In the genomic region with DNA sequence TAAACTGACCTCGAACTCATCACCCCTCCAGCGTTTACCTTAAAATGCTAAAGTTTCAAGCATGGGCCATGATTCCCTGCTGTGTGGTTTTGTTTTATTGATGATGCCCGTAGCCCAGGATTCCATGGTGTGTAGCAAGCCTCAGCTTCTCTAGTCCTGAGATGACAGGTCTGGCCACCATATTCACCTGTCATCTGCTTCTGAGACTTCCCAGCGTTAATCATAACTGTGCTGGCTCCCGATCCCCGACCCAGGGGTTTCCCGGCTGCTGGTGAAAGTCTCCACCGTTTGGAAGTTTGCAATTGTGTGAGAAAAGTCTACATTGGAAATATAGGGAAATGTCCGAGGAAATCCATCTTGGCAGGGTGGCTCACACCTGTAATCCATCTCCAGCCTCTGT, we compare ENCODE assay signal across 9 mouse cellular contexts. TPM values are rescaled to one million over a fixed set of nuclear protein-coding genes. Genes with fewer than 3 reads are reported as not detected.
DNase-seq lines count a peak whose midpoint lies in the region; ATAC-seq and TF ChIP-seq lines count a peak whose summit lies in the region.
"Had no signal": no experiment of that assay in that cellular context is flagged by ENCODE, and none has a peak within 500 bp of the region (broad histone marks: within the 10 kb centered on the region; RNA-seq: fewer than 3 reads in every experiment).

No protein-coding gene starts in this region.

- WGBS in cerebellum, adult 2 months: 57% methylated on average over 9 of the region's 9 CpGs
- 70% methylated on average over 9 of the region's 9 CpGs for WGBS in limb, embryonic 13.5 days
- WGBS in stomach, embryonic 15.5 days: 69% methylated on average over 9 of the region's 9 CpGs

- H3K36me3 ChIP-seq in megakaryocyte, embryonic 14.5 days (replicated peaks; ENCODE audit: low read length): no peaks in the 10 kb centered on the region
- H3K36me3 ChIP-seq in limb, embryonic 13.5 days: 0 out of 2 replicates have a peak, but pooled peaks cover 4% of the 10 kb centered on the region
- H3K36me3 ChIP-seq in stomach, embryonic 15.5 days: no peaks in the 10 kb centered on the region

- no peak for ATAC-seq in cerebellum, adult (ENCODE audit: insufficient number of reproducible peaks, low FRiP score, low TSS enrichment)
- ATAC-seq in megakaryocyte, adult 5-6 weeks (ENCODE audit: poor library complexity, severe bottlenecking): no peak
- no peak for ATAC-seq in limb, embryonic 13.5 days (ENCODE audit: low FRiP score, low read depth)
- no peak for ATAC-seq in stomach, embryonic 15.5 days (ENCODE audit: insufficient read depth, low FRiP score, low read depth)

- peak overlapping the region; percentile 82; the same call in 1 of the 2 replicates for H3K9ac ChIP-seq in limb, embryonic 13.5 days
- H3K9ac ChIP-seq in stomach, embryonic 15.5 days: no peak overlapping the region

- DNase-seq in cerebellum, adult 2 months: no peak
- no peak for DNase-seq in cerebellum, adult 8-10 months
- no peak for DNase-seq in layer of hippocampus, adult 18-20 months (ENCODE audit: low spot score in 2 of 2)
- DNase-seq: adrenal gland, postnatal 14 days had no signal

- no peaks in the 10 kb centered on the region for H3K27me3 ChIP-seq in cerebellum, adult 2 months (ENCODE audit: control insufficient read depth, insufficient read depth, low read length)
- no peaks in the 10 kb centered on the region for H3K27me3 ChIP-seq in megakaryocyte, embryonic 14.5 days (replicated peaks)
- H3K27me3 ChIP-seq in limb, embryonic 13.5 days: no peaks in the 10 kb centered on the region
- H3K27me3 ChIP-seq in stomach, embryonic 15.5 days (replicated peaks): no peaks in the 10 kb centered on the region

- TF ChIP-seq POLR2A in cerebellum, adult 2 months (IDR thresholded peaks at IDR 0.05; ENCODE audit: borderline replicate concordance, insufficient read depth, low read length): no peak

- H3K4me3 ChIP-seq in cerebellum, adult 2 months (replicated peaks; ENCODE audit: insufficient read depth, low read depth, low read length): peak overlapping the region; percentile 83
- H3K4me3 ChIP-seq in megakaryocyte, embryonic 14.5 days (replicated peaks): peak overlapping the region; percentile 97
- peak overlapping the region; percentile 68 for H3K4me3 ChIP-seq in limb, embryonic 13.5 days
- H3K4me3 ChIP-seq in stomach, embryonic 15.5 days (replicated peaks): peak overlapping the region; percentile 71

- no peak for TF ChIP-seq CTCF in cerebellum, adult 2 months (IDR thresholded peaks at IDR 0.05; ENCODE audit: borderline replicate concordance, insufficient read depth, low read depth, low read length)

- H3K27ac ChIP-seq in cerebellum, adult 2 months (ENCODE audit: insufficient read depth, low read length): no peak overlapping the region
- H3K27ac ChIP-seq in limb, embryonic 13.5 days: no peak overlapping the region
- peak overlapping the region; percentile 84; the same call in 1 of the 2 replicates for H3K27ac ChIP-seq in stomach, embryonic 15.5 days

- H3K4me2 ChIP-seq in limb, embryonic 13.5 days (replicated peaks): peak overlapping the region; percentile 84
- peak overlapping the region; percentile 95 for H3K4me2 ChIP-seq in stomach, embryonic 15.5 days

- no peaks in the 10 kb centered on the region for H3K9me3 ChIP-seq in megakaryocyte, embryonic 14.5 days
- H3K9me3 ChIP-seq in limb, embryonic 13.5 days: no peaks in the 10 kb centered on the region
- H3K9me3 ChIP-seq in stomach, embryonic 15.5 days: no peaks in the 10 kb centered on the region

- H3K4me1 ChIP-seq in cerebellum, adult 2 months (ENCODE audit: control insufficient read depth, insufficient read depth, low read length): no peaks in the 10 kb centered on the region
- H3K4me1 ChIP-seq in megakaryocyte, embryonic 14.5 days: peaks cover 43% of the 10 kb centered on the region
- H3K4me1 ChIP-seq in limb, embryonic 13.5 days: peaks cover 6% of the 10 kb centered on the region; the same call in 1 of the 2 replicates
- H3K4me1 ChIP-seq in stomach, embryonic 15.5 days: no peaks in the 10 kb centered on the region

RNA-seq across cellular contexts. Expression of a gene that starts 0.8 kb away (rescaled TPM):
- 3.4 and 3.9 TPM in 2 replicates for polyA plus RNA-seq in cerebellum, adult 2 months (2012; rRNA removed)
- polyA plus RNA-seq in megakaryocyte, embryonic 14.5 days (2012; ENCODE audit: insufficient read depth, low replicate concordance): 2.4 TPM in 1 of 2 replicates, not detected in the other
- total RNA-seq in megakaryocyte, adult 5-6 weeks (2015): 0.71 and 2.9 TPM in 2 replicates
- 0.66 and 2.1 TPM in 2 replicates for total RNA-seq in megakaryocyte, adult 5-6 weeks (2017)
- polyA plus RNA-seq in limb, embryonic 13.5 days (2015; fragmentation: Nextera tagmentation; extraction: Ambion mirVana): 4.9 and 5.1 TPM in 2 replicates
- polyA plus RNA-seq in stomach, embryonic 15.5 days (2015; fragmentation: Nextera tagmentation; extraction: Ambion mirVana): 2.7 and 3.2 TPM in 2 replicates
- 1 to 10 TPM; 4.2 to 4.5 TPM for total RNA-seq in layer of hippocampus, adult 18-20 months (2021)

RNA-seq across cellular contexts. Expression of a gene that starts 10.8 kb away (rescaled TPM):
- 30.5 and 34.8 TPM in 2 replicates for polyA plus RNA-seq in cerebellum, adult 2 months (2012; rRNA removed)
- 0.19 TPM in 1 of 2 replicates, not detected in the other for polyA plus RNA-seq in megakaryocyte, embryonic 14.5 days (2012; ENCODE audit: insufficient read depth, low replicate concordance)
- total RNA-seq in megakaryocyte, adult 5-6 weeks (2015): not detected in 2 replicates
- 0.41 TPM in 1 of 2 replicates, not detected in the other for total RNA-seq in megakaryocyte, adult 5-6 weeks (2017)
- polyA plus RNA-seq in limb, embryonic 13.5 days (2015; fragmentation: Nextera tagmentation; extraction: Ambion mirVana): 0.32 and 0.36 TPM in 2 replicates
- 0.09 and 0.10 TPM in 2 replicates for polyA plus RNA-seq in stomach, embryonic 15.5 days (2015; fragmentation: Nextera tagmentation; extraction: Ambion mirVana)
- 10 to 100 TPM; 18.7 to 20.0 TPM for total RNA-seq in layer of hippocampus, adult 18-20 months (2021)

RNA-seq across cellular contexts. Expression of a gene that starts 13.6 kb away (rescaled TPM):
- 3.3 and 3.9 TPM in 2 replicates for polyA plus RNA-seq in cerebellum, adult 2 months (2012; rRNA removed)
- 2.8 TPM in 1 of 2 replicates, not detected in the other for polyA plus RNA-seq in megakaryocyte, embryonic 14.5 days (2012; ENCODE audit: insufficient read depth, low replicate concordance)
- total RNA-seq in megakaryocyte, adult 5-6 weeks (2015): 0.07 TPM in 1 of 2 replicates, not detected in the other
- total RNA-seq in megakaryocyte, adult 5-6 weeks (2017): not detected in 2 replicates
- 9.8 and 10.4 TPM in 2 replicates for polyA plus RNA-seq in limb, embryonic 13.5 days (2015; fragmentation: Nextera tagmentation; extraction: Ambion mirVana)
- 3.1 and 3.5 TPM in 2 replicates for polyA plus RNA-seq in stomach, embryonic 15.5 days (2015; fragmentation: Nextera tagmentation; extraction: Ambion mirVana)
- 1 to 10 TPM; 5.6 to 6.3 TPM for total RNA-seq in layer of hippocampus, adult 18-20 months (2021)

RNA-seq across cellular contexts. Expression of a gene that starts 21.9 kb away (rescaled TPM):
- polyA plus RNA-seq in cerebellum, adult 2 months (2012; rRNA removed): 797 and 866 TPM in 2 replicates
- polyA plus RNA-seq in megakaryocyte, embryonic 14.5 days (2012; ENCODE audit: insufficient read depth, low replicate concordance): 915 and 1,909 TPM in 2 replicates
- 261 and 270 TPM in 2 replicates for total RNA-seq in megakaryocyte, adult 5-6 weeks (2015)
- total RNA-seq in megakaryocyte, adult 5-6 weeks (2017): 123 and 132 TPM in 2 replicates
- polyA plus RNA-seq in limb, embryonic 13.5 days (2015; fragmentation: Nextera tagmentation; extraction: Ambion mirVana): 951 and 990 TPM in 2 replicates
- 880 and 948 TPM in 2 replicates for polyA plus RNA-seq in stomach, embryonic 15.5 days (2015; fragmentation: Nextera tagmentation; extraction: Ambion mirVana)
- 100 to 1,000 TPM; 479 to 483 TPM for total RNA-seq in layer of hippocampus, adult 18-20 months (2021)

RNA-seq across cellular contexts. Expression of a gene that starts 32.6 kb away (rescaled TPM):
- 29.4 and 32.4 TPM in 2 replicates for polyA plus RNA-seq in cerebellum, adult 2 months (2012; rRNA removed)
- polyA plus RNA-seq in megakaryocyte, embryonic 14.5 days (2012; ENCODE audit: insufficient read depth, low replicate concordance): 3.5 and 13.7 TPM in 2 replicates
- total RNA-seq in megakaryocyte, adult 5-6 weeks (2015): 34.7 and 39.4 TPM in 2 replicates
- total RNA-seq in megakaryocyte, adult 5-6 weeks (2017): 17.9 and 18.6 TPM in 2 replicates
- polyA plus RNA-seq in limb, embryonic 13.5 days (2015; fragmentation: Nextera tagmentation; extraction: Ambion mirVana): 26.9 and 28.7 TPM in 2 replicates
- 24.5 and 28.0 TPM in 2 replicates for polyA plus RNA-seq in stomach, embryonic 15.5 days (2015; fragmentation: Nextera tagmentation; extraction: Ambion mirVana)
- 10 to 100 TPM; 43.5 to 44.2 TPM for total RNA-seq in layer of hippocampus, adult 18-20 months (2021)

Comparison
In these comparisons a context has a peak if more than half of its experiments do, and no peak if none do; other contexts are left out.
1. RNA of a gene that starts 10.8 kb away (polyA plus RNA-seq): 30.5 to 34.8 TPM in cerebellum, adult 2 months; 0.32 to 0.36 TPM in limb, embryonic 13.5 days, 0.19 TPM in megakaryocyte, embryonic 14.5 days and 0.09 to 0.10 TPM in stomach, embryonic 15.5 days; every median in the first group is over 10 times any median in the second.
2. Peak in every context shown above with its lines, with median percentiles within 50 percentile points of each other: H3K4me3 ChIP-seq.